Mouse (Mus musculus): ENCODE measurements around the gene Zfp36l1.

Gene Zfp36l1

DNA sequence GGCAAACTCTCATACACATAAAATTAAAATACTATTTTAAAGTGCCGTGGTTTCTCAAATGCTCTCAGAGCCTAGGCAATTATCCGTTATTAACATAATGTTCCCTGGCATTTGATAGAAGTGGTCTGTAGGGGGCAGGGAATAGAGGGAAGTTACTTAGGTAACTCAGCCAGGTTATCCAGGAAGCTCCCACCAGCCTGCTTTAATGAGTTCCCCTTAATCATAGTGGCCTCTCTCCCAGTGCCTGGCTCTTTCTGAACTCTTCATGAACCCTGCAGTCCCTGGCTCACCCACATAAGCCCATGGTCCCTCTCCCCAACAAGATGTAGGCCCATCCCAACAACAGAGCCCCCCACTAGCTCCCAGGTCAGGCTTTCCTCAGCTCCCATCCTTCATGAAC is 31.4 kb downstream of the Zfp36l1 start:
- CTCF ChIA-PET, result interaction anchor here (0.5 kb wide), 1 partner anchor 71 kb away, joined by 13 read pairs; no protein-coding TSS in a partner anchor

DNA sequence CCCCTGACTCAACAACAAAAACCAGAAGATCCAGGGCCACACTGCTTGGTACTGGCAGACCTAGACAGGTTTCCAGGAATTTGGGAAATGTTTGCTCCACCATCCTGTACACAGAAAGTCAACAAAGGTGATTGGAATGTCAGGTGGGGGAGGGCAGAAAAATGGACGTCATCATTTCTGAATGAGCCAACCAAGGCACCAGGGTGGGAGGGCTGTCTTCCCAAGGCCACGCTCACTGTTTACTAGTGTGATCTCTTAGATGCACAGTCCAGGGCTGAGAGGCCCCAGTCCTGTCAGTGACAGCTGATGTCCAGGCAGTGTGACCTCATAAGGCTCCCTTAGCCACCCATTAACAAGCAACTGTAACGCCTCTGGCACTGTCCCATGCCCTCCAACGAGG is 32.9 kb downstream of the Zfp36l1 start:
- CTCF ChIA-PET, result no interaction called here

DNA sequence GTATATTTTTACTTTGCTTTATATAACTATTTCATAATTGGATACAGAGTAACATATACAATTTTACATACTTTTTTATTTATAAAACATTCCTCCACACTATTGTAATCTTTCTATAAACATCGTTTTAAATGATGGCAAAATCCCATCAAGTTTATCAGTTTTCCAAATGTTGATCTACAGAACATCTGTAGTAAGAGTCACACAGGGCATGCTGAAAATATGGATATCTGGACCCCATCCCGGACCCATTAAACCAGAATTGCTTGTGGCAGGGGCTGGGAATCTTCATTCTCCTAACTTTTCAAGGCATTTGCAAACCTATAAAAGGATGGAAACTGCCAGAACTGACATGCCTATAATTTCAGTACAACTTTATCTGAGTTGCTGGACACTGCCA is 38.5 kb downstream of the Zfp36l1 start:
- CTCF ChIA-PET, result no interaction called here

GRCm38 (mm10) chr12:80070534-80071287 is 42.1 kb downstream of the Zfp36l1 start:
- CTCF ChIA-PET, result no interaction called here

- CTCF ChIA-PET, result no interaction called here
Measured at GRCm38 (mm10) chr12:80069040-80069439, 43.8 kb downstream of the Zfp36l1 start.

GRCm38 (mm10) chr12:80068016-80068415 is 44.8 kb downstream of the Zfp36l1 start:
- CTCF ChIA-PET, result no interaction called here

DNA sequence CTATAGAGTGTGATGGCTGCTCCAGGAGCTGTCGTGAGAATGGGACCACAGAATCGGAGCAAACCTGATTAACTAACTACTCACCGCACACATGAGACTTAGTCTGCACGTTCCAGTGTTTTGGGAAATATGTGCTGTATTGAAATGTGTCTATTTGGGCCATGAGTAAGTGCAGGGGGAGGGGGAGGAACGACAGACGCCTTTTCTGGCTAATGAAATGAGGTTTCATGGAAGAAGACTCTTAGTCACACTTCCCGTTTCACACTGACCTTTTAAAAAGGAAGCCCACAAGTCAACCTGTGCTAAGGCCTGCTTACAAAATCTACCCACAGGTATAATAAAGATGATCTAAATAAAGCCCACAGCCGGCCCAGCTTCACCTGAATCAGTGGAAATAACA is 47.8 kb downstream of the Zfp36l1 start:
- CTCF ChIA-PET, result interaction anchor here (0.6 kb wide), 1 partner anchor 55 kb away, joined by 5 read pairs; no protein-coding TSS in a partner anchor

- CTCF ChIA-PET, result interaction anchor here (0.5 kb wide), 1 partner anchor 49 kb away, joined by 6 read pairs; no protein-coding TSS in a partner anchor
Measured at GRCm38 (mm10) chr12:80064306-80064705, 48.5 kb downstream of the Zfp36l1 start.

GRCm38 (mm10) chr12:80063402-80064150 is 49.2 kb downstream of the Zfp36l1 start:
- CTCF ChIA-PET, result interaction anchor here (0.5 kb wide), 1 partner anchor 50 kb away, joined by 6 read pairs; no protein-coding TSS in a partner anchor

- CTCF ChIA-PET, result no interaction called here
Measured at GRCm38 (mm10) chr12:80062410-80063401, 50.1 kb downstream of the Zfp36l1 start.

- CTCF ChIA-PET, result interaction anchor here (0.7 kb wide), 2 partner anchors 11 to 49 kb away, joined by 4 to 7 read pairs; no protein-coding TSS in a partner anchor
Measured at GRCm38 (mm10) chr12:80061810-80062209, 51.0 kb downstream of the Zfp36l1 start.

DNA sequence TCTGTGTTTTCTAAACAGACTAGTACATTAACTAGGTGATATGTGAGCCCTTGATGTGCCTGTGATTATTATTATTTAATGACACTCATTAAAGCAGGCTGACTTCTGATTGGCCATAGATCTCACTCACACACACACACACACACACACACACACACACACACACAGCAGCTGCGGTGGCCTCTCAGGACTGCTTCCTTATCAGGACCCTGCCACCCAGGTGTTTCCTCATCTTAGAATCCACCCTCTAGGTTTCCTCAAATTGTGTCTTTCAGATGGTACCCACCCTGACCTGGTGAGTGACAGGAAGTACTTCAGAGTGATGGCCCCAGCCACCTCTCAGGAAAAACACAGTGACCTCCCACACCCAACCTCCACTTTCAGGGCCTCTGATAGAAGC is 52.0 kb downstream of the Zfp36l1 start:
- CTCF ChIA-PET, result interaction anchor here (0.6 to 1.1 kb wide), 3 partner anchors 28 to 127 kb away, joined by 3 read pairs; no protein-coding TSS in a partner anchor

DNA sequence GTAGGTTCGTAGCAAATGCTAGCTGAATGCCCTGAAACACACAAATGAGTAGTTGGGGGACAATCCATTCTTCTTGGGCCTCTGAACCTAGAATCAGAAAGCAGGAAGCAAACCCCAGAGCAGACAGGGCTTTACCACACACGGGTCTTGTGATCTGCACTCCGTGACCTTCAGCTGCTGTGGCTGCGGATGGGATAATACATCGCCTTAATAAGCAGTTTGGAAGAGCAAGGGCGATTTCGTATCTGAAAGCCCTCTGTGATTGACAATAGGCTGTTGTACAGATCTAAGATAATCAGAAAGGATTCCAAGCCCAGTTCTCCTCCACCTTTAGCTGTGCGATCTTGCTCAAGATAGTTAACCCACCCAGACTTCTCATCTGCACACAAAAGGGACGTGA is 52.5 kb downstream of the Zfp36l1 start:
- CTCF ChIA-PET, result interaction anchor here (1.1 kb wide), 1 partner anchor 28 kb away, joined by 3 read pairs; no protein-coding TSS in a partner anchor

DNA sequence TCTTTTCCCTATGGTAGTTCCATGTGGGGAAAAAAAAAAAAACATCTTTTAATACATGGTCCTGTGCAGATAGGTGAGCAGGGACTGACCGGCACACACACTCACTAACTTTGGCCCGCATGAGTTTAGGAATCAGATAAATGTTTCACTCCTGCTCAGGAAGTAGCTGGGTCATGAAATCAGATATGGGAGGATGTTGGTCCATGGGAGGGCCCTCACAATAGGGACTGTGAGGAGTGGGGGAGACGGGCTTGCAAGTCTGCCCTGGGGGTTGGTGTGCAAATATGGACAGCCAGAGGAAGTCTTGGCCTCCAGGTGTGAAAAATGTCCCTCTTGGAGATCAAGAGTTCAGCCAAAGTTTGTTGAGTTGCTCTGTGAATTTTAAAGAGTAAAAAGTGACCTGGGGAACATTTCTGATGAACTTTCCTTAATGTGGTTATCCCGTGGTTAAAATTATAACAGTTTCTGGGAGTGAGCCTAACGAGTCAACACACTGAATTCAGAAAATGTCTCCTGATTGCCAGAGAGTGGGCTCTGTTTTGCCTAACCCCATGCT is 53.0 kb downstream of the Zfp36l1 start:
- CTCF ChIA-PET, result no interaction called here
